Mouse (Mus musculus) megakaryocyte, embryonic 14.5 days (primary cell): ENCODE results near the gene Mrpl45.

Experiments used
- FLI1 ChIP-seq: IDR thresholded peaks from 2 replicates; pipeline ENCODE4 v1.6.1; 2012; ENCODE audit warnings: low read length, inconsistent platforms, mixed read lengths
- GATA1 ChIP-seq: IDR thresholded peaks from 3 replicates; pipeline ENCODE4 v1.6.1; 2012; ENCODE audit warnings: mixed read lengths, low read length, inconsistent platforms, borderline replicate concordance

DNA sequence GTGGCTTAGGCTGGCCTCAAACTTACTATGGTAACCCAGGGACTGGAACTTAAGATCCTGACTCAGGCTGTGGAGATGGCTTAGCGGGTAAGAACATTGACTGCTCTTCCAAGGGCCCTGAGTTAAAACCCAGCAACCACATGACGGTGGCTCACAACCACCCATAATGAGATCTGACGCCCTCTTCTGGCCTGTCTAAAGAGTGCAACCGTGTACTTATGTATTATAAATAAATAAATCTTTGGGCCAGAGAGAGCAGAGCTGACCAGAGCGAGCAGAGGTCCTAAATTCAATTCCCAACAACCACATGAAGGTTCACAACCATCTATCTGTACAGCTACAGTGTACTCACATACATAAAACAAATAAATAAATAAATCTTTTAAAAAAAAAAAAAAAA lies 41.9 kb upstream of the Mrpl45 start:
- TF ChIP-seq GATA1, result no peak
- no peak for TF ChIP-seq FLI1
